Mouse (Mus musculus) CH12.LX (cell line): ENCODE data around the gene Ror1.

Experiments used
- BHLHE40 ChIP-seq: IDR thresholded peaks from 2 replicates; pipeline ENCODE4 v1.6.1; 2011; ENCODE audit warnings: mild to moderate bottlenecking, low read depth, low read length, improper control_type of control experiment
- CHD2 ChIP-seq: IDR thresholded peaks from 2 replicates; pipeline ENCODE4 v1.6.1; 2011; ENCODE audit warnings: low read length, improper control_type of control experiment
- CTCF ChIP-seq, 2 experiments: IDR thresholded peaks in 1 of 2; conservative IDR thresholded peaks in 1 of 2; 2 replicates each; pipeline ENCODE4 v1.5.1; 2011 to 2012; ENCODE audit warnings: low read depth in 2 of 2, low read length in 2 of 2, improper control_type of control experiment in 1 of 2, inconsistent platforms in 1 of 2, mild to moderate bottlenecking in 1 of 2, moderate library complexity in 1 of 2
- E2F4 ChIP-seq: IDR thresholded peaks from 2 replicates; pipeline ENCODE4 v1.6.1; 2011; ENCODE audit warnings: low read depth, low read length, improper control_type of control experiment; ENCODE audit not compliant: insufficient replicate concordance
- EP300 ChIP-seq: IDR thresholded peaks from 2 replicates; pipeline ENCODE4 v1.6.1; 2011; ENCODE audit warnings: low read length, improper control_type of control experiment
- GABPA ChIP-seq: IDR thresholded peaks from 2 replicates; pipeline ENCODE4 v1.6.1; 2012; ENCODE audit warnings: low read depth, low read length, improper control_type of control experiment, inconsistent platforms; ENCODE audit not compliant: insufficient replicate concordance
- MAFK ChIP-seq: IDR thresholded peaks from 2 replicates; pipeline ENCODE4 v1.6.1; 2011; ENCODE audit warnings: low read length, improper control_type of control experiment; ENCODE audit not compliant: insufficient replicate concordance
- MAZ ChIP-seq: IDR thresholded peaks from 2 replicates; pipeline ENCODE4 v1.6.1; 2012; ENCODE audit warnings: low read depth, mild to moderate bottlenecking, inconsistent platforms, low read length, improper control_type of control experiment, moderate library complexity
- MYC ChIP-seq: IDR thresholded peaks from 2 replicates; pipeline ENCODE4 v1.6.1; 2011; ENCODE audit warnings: low read depth, mild to moderate bottlenecking, improper control_type of control experiment, low read length
- NRF1 ChIP-seq: IDR thresholded peaks from 2 replicates; pipeline ENCODE4 v1.6.1; 2014; ENCODE audit warnings: low read depth, mild to moderate bottlenecking, inconsistent platforms, low read length, improper control_type of control experiment, moderate library complexity
- POLR2A ChIP-seq: IDR thresholded peaks from 2 replicates; pipeline ENCODE4 v1.6.1; 2011; ENCODE audit warnings: low read depth, mild to moderate bottlenecking, improper control_type of control experiment, low read length
- USF2 ChIP-seq: conservative IDR thresholded peaks from 2 replicates; pipeline ENCODE4 v1.6.1; 2011; ENCODE audit warnings: low read depth, low read length, improper control_type of control experiment
- ZC3H11A ChIP-seq: IDR thresholded peaks from 2 replicates; pipeline ENCODE4 v1.6.1; 2012; ENCODE audit warnings: low read depth, mild to moderate bottlenecking, inconsistent platforms, low read length, improper control_type of control experiment

DNA sequence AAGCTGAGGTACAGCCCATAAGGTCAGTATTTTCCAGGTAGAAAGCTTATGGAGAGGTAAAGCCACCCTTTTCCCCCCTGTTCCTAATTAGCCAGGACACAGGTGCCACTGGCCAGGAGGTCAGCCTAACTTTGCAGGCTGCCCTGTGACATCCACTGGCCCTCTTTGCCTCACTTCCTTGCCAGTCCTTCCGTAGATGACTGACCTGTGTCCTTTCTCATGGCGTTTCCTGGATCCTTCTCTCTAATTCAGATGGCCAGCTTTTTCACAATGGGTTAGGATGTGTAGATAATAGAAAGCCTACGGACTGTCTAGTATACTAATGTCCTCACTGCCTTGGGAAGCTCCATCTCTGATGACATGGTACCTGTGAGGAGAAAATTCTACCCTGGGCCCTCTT is 177.8 kb downstream of the Ror1 start:
- TF ChIP-seq EP300, result no peak
- TF ChIP-seq MYC, result no peak
- TF ChIP-seq CHD2, result no peak
- no peak for TF ChIP-seq MAZ
- no peak for TF ChIP-seq ZC3H11A
- TF ChIP-seq USF2, result no peak
- TF ChIP-seq CTCF (conservative IDR thresholded peaks at IDR 0.05 in 1 of 2, IDR thresholded peaks at IDR 0.05 in 1 of 2; ENCODE audit: low read depth in 2 of 2, low read length in 2 of 2), result no peak
- no peak for TF ChIP-seq POLR2A
- no peak for TF ChIP-seq MAFK
- TF ChIP-seq BHLHE40, result no peak
- TF ChIP-seq GABPA, result no peak
- no peak for TF ChIP-seq E2F4
- no peak for TF ChIP-seq NRF1
